Mouse (Mus musculus) thymus, postnatal 10 days (tissue): Measurements from ENCODE around the gene Sorl1.

ENCODE experiments used
- DNase-seq, 2 experiments: peaks; one replicate each; pipeline ENCODE4 v3.0.0; 2021; ENCODE audit warnings: low spot score in 2 of 2

The Sorl1 gene

GRCm38 (mm10) chr9:42122441-42122840 lies 1.7 kb downstream of the Sorl1 start:
- no peak for DNase-seq

DNA sequence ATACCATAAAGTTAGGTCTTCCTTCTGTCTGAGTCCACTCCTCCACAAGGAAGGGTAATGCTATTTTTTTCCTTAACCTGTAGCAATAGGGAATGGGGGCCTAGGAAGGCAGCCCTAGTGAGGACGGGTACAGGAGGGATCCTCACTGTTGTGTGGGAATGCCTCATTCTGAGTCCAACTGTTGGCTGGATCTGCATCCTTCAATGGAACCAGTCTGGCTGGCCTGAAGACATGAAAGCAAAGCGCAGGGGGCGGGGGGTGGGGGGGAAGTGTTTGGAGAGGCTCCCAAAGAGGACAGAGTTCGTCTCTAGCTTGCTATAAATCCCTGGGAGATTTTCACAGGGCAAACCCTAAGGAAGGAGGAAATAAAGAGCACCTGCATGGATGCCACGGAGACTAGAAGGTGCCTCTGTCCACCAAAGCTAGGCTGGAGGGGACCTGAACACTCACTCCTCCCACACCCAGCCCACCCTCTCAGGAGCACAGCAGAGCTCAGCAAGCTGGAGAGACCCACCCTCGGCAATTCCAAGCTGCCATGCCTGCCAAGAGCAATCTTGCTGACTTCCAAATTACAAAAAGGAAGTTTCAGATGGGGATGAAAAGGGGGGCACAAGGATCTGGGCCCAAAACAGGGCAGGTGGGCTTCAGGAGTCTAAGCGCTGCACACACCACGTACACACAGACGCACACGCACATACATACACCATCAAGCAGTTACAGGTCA lies 2.3 kb downstream of the Sorl1 start:
- DNase-seq = no peak

DNA sequence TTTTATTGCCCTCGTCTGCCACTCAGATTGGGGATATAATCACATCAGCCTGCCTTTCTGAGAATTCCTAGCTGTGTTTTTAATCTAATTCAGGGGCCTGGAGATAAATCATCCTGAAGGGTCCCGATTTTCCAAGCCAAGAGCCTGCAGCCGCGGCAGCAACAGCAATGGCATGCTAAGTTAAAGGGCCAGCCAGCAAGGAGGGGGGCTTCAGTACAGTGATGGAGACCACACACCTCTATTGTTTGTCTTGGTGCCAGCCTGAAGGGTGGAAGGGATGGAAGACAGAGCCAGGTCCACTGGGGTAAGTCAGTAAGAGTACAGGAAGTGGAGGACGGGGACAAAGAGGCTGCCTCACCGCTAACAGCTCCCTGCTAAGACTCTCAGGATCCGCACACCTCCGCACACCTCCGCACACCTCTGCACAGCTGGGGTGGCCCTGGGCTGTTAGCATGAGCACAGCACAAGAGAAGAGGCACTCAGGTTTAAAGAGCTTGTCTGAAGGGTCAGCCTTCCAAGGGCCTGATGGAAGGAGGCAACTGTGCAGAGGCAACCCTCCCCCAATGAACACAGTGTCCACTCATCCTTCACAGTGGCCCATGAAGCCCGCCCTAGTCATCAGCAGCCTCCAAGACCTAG lies 7.6 kb downstream of the Sorl1 start:
- no peak for DNase-seq

DNA sequence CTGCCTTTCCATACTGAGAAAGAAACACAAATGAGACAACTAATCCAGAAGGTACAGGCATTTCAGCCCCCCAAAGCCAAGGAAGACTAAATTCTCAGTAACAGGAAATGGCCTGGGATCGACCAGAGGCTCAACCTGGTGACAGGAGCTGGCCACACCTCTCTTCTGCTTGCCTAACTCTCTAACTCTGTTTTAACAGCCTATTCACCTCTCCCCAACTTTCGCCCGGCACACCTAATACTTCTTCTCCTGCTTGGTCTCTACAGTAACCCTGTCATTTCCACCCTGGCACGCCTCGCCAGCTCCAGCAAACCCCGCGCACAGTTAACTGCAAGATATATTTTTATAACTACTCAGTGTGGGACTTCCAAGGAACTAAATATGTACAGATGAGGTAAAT lies 9.0 kb downstream of the Sorl1 start:
- no peak for DNase-seq

- no peak for DNase-seq
Measured at GRCm38 (mm10) chr9:42113316-42113715, 10.8 kb downstream of the Sorl1 start.

DNA sequence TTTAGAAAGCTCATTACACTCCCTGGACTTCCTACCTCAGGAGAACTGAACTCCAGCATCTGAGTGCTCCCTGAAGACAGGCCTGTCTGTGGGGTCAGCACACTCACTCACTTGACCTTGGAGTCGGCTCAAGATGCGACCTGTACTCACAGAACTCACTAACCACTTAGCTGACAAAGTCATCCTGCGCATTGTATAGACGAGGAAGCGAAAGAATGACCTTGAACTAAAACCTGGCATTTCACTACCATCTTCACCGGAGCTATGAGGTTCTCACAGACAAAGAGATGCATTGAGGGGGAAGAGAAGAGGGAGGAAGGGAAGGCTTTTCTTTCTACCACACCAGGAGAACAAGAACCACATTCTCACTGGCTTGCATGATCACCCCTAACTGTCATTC lies 11.4 kb downstream of the Sorl1 start:
- DNase-seq = no peak

DNA sequence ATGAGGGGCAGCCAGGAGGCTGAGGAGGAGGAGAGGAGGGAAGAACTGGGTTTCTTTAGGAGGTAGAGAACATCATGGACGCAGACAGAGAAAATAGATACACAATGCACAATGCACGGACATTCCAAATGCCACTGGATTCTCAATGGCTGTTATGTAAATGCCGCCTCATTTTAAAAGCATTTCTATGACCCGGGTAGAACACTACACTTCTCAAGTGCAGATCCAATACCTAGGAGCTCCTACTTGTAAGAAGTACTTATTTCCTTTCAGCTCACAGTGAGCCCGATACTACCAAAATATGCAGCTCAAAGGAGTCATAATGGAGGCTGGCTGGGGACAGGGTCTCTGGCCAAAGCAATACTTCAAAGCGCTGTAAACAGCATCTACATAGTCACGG lies 12.8 kb downstream of the Sorl1 start:
- DNase-seq = no peak

- no peak for DNase-seq
Measured at GRCm38 (mm10) chr9:42109837-42110451, 14.2 kb downstream of the Sorl1 start.

- DNase-seq = no peak
Measured at GRCm38 (mm10) chr9:42109131-42109530, 15.0 kb downstream of the Sorl1 start.

DNA sequence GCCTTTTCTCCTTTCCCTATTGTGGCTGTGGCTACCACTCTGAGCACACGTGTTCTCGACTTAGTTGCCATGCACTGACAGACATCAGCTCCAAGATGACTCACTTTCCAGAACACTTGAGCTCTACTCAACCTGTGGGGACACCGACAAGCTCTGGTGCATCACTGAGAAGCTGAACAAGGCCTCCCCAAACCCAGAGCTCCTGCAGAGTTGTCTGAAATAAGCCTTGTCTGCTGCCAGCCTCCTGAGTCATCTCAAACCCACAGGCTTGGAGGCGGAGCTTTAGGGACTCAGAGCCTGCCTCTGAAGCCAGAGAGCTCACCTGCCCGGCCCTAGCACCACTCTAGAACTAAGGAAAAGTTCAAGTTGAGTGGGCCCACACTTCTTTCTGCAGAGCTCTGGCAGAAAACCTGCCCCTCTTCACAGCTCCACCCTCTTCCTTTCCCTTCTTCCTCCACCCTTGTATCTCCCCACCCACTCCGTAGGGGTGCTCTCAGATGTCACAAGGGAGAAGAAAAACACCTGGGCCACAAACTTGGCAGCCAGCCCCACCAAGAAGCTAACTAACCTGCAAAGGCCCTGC lies 15.6 kb downstream of the Sorl1 start:
- peak; percentile 53 to 54 for DNase-seq

- no peak for DNase-seq
Measured at GRCm38 (mm10) chr9:42107062-42107461, 17.0 kb downstream of the Sorl1 start.

GRCm38 (mm10) chr9:42106305-42106704 lies 17.8 kb downstream of the Sorl1 start:
- no peak for DNase-seq

DNA sequence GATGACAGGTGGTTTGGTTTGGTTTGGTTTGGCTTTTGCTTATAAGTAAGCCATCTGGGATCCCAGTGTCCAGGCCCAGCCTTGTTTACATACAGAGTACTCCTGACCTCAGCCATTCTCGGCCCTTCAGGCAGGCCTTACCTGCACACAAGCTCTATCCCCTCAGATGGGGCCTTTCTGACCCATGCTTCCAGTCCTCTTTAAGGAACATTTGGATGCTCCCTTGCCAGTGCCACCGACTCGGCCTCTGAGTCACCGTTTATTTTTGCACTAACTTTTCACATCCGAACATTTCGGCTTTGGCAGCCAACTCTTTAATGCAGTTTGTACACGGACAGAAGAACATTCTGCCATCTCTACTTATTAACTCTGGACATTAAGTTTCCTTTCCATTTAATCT lies 20.6 kb downstream of the Sorl1 start:
- no peak for DNase-seq

GRCm38 (mm10) chr9:42102013-42102412 lies 22.1 kb downstream of the Sorl1 start:
- no peak for DNase-seq

DNA sequence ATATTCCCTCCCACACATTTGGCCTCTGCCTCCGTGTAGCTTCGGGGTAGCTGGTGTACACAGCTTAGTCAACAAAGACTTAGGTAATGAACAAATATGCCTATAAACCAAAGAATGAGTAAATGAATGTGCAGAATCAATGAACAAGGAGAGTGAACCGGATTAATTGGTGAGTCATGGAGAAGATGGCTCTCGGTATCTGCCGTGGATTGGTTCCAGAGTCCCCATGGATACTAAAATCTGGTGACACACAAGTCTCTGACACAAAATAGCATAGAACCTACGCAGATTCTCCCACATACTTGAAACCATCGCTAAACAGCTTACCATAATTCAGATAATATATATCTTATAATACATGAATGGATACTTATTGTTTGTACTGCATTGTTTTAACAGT lies 22.8 kb downstream of the Sorl1 start:
- DNase-seq = no peak

- no peak for DNase-seq
Measured at GRCm38 (mm10) chr9:42100618-42101210, 23.4 kb downstream of the Sorl1 start.

GRCm38 (mm10) chr9:42098474-42099121 lies 25.5 kb downstream of the Sorl1 start:
- no peak for DNase-seq

- DNase-seq = no peak
Measured at GRCm38 (mm10) chr9:42097731-42098473, 26.2 kb downstream of the Sorl1 start.

DNA sequence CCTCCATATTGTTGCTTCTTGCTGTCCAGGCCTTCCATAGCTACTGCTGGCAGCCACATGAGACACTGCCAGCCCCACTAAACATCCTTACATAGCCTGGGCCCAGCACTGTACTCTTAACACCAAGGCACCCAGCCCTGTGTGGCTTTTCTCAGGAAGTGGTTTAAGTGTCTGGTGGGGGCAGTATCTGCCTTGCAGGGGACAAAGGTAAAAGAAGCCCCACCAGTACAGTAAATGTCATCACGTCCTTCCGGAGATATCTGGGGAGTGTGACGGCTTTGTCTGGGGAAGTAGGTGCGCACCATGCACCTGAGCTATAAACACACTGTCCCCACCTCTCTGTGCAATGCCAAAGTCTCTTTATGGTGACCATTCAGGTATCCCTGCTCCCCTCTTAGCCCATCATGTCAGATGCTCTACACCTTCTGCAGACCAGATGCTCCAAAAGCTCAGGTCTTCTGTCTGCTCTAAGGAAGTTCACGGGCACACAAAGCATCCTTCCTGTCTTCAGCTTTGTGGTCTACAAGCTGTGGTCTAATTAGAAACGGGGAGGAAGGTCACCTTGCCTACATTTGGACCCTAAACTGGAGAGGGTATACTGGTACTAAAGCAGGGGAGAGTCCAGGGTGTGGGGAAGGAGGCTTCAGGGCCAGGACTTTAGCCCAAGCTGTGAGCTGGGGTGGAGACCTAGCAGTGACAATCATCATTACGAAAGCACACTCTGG lies 26.9 kb downstream of the Sorl1 start:
- peak; percentile 16 to 17 for DNase-seq

- DNase-seq = no peak
Measured at GRCm38 (mm10) chr9:42094752-42095151, 29.3 kb downstream of the Sorl1 start.
